Mouse (Mus musculus) left cerebral cortex, postnatal 10 days (tissue): Measurements from ENCODE around the gene Dnajb8. TPM values are rescaled to one million over a fixed set of nuclear protein-coding genes. Genes with fewer than 3 reads are reported as not detected.

ENCODE experiments used
- DNase-seq, 2 experiments: peaks; one replicate each; pipeline ENCODE4 v3.0.0; 2021 to 2022; ENCODE audit warnings: low spot score in 2 of 2, mixed read lengths in 1 of 2; ENCODE audit errors: extremely low spot score in 1 of 2
- intact Hi-C: fragments of 180-260 bp; cut with DNase I; formaldehyde crosslinking; loops from one replicate; pipeline ENCODE4 v1.15.1; 2025
- total RNA-seq, 2 experiments: library from RNA; stranded (reverse); gene quantifications; 2 replicates each; pipeline ENCODE4 v1.2.3; 2021

Gene Dnajb8
- total RNA-seq = not detected

DNA sequence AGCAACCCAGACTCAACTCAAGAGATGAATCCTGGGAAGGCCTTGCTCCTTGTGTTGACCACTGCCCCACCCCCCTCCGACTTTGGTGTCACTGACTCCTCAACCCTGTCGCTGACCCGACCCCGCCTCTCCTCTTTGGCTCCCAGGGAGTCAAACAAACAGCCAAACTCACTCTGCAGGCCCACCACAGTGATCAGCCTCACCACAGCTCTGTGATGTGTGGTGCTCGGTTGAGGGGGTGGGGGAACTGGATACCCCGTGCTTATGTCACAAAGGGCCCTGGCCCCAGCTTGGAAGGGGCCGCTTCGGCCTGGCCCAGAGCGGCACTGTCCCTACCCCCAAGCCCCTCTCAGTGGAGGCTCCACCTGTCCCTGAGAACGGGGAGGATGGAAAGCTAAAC lies at the start of gene Dnajb8:
TSS of gene Dnajb8 (plus strand) at position 301 of the 400 bp plus-strand sequence.
- intact Hi-C loops = no loop called here
- DNase-seq = no peak

GRCm38 (mm10) chr6:88174191-88174590 lies 47.9 kb upstream of the Dnajb8 start:
- intact Hi-C loops = no loop called here
- DNase-seq = no peak

DNA sequence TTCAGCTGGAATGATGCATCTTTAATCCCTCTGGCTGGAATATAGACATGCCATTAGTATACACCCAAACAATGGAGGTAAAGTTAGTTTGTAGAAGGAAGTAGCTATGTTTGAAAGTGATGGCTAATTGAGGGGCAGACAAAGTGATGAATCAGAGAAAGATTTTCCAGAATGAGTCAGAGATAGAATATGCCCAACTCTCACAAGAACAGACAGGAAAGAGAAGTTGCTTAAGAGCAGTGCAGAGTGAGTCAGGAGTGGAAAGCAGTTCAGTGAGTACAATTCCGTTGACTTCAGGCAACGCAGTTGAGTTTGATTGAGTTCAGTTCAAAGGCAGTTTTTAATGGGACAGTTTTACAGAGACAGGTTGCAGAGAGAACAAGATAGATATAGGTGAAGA lies 47.4 kb upstream of the Dnajb8 start:
- intact Hi-C loops = no loop called here

GRCm38 (mm10) chr6:88184671-88185070 lies 37.4 kb upstream of the Dnajb8 start:
- intact Hi-C loops = loop anchor here (5.0 kb wide), 3 partner anchors 47 to 303 kb away; no protein-coding TSS in a partner anchor
- no peak for DNase-seq

More for the DNA sequence above, 47.4 kb upstream of the Dnajb8 start:
- DNase-seq = no peak

DNA sequence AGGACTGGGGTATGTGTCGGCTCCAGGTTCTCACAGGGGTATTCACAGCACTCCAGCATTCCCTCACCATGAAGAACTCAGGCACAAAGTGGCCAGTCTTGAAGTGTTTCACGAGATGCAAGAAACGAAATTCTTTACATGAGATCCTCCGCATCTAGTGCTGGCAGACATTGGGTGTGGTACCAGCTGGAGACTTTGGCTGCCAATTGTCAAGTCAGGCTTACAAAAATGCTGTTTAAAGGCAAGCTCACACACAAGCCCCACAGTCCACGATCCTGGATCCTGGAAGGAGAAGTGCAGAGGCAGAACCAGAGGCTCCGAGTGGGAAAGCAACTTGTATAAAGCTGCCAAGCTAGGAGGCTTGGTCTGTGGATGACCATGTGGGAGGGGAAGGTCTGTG lies 33.9 kb upstream of the Dnajb8 start:
- DNase-seq = peak in 1 of 2 experiments; percentile 49
- intact Hi-C loops = loop anchor here (5.0 kb wide), 3 partner anchors 51 to 299 kb away; no protein-coding TSS in a partner anchor

DNA sequence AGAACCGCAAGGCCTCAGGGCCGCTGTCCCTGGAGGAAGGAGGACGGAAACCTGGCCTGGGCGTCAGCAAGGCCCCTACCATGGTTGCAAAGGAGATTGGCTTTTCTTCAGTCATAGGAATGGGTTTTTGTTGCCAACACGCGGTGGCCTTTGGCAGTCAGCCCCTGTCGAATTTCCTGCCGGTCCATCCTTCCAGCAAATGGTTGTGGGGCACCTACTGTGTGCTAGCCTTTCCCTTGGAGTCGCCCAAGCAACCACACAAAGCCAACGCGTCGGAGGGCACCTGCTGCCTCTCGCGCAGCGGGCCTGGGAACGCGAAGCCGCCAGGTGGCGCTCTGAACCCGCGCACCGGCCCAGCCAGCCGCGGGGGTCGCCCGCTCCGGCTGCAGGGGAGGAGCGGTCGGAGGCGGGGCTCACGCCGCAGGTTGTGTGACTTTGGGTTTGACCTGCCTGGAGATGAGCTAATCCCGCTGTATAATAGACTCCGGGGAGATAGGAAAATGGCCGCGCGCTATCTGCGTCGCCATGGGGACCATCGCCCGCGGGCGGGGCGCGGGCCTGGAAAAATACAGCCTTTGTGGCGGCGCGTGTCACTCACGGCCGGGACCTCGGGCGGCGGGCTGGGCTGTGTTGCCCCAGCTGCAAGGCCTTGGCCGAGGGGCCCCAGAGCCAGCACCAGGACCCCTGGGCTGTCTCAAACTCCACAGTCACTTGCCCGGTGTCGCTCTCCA lies 32.6 kb upstream of the Dnajb8 start:
- intact Hi-C loops = loop anchor here (5.0 to 10.0 kb wide), 4 partner anchors 52 to 298 kb away; no protein-coding TSS in a partner anchor
- DNase-seq = peak; percentile 34 to 77

DNA sequence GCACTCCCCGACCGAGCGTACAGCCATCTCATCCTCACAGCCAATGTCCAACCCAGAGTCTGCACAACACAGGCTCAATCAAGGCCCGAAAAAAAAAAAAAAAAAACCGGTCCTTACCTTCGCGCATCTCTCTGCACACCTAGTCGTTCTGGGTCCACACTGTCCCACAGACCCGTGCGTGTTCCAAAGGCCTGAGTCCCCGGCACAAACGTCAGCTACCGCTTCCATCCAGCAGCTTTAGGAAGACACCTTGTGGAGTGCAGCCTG lies 32.1 kb upstream of the Dnajb8 start:
- intact Hi-C loops = loop anchor here (10.0 kb wide), 1 partner anchor 245 kb away; no protein-coding TSS in a partner anchor
- no peak for DNase-seq

- intact Hi-C loops = loop anchor here (10.0 kb wide), 1 partner anchor 244 kb away; no protein-coding TSS in a partner anchor
- no peak for DNase-seq
Observed at GRCm38 (mm10) chr6:88190310-88191023, 31.6 kb upstream of the Dnajb8 start.

DNA sequence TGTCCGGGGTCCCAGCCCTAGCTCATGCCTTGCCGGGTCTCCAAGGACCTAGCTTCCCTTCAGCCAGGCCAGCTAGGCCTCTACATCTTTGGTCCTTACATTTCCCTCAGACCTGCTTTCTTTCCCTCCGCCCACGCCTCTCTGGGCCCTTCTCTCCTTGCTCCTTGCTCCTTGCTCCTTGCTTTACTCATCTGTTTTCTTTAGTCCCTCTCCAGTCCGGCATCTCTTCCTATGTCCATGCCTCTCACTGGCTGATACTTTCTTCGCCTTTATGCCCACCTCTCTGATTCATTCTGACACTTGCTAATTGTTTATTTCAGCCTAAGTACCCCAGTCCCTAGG lies 31.1 kb upstream of the Dnajb8 start:
- DNase-seq = no peak
- intact Hi-C loops = loop anchor here (10.0 kb wide), 1 partner anchor 244 kb away; no protein-coding TSS in a partner anchor

DNA sequence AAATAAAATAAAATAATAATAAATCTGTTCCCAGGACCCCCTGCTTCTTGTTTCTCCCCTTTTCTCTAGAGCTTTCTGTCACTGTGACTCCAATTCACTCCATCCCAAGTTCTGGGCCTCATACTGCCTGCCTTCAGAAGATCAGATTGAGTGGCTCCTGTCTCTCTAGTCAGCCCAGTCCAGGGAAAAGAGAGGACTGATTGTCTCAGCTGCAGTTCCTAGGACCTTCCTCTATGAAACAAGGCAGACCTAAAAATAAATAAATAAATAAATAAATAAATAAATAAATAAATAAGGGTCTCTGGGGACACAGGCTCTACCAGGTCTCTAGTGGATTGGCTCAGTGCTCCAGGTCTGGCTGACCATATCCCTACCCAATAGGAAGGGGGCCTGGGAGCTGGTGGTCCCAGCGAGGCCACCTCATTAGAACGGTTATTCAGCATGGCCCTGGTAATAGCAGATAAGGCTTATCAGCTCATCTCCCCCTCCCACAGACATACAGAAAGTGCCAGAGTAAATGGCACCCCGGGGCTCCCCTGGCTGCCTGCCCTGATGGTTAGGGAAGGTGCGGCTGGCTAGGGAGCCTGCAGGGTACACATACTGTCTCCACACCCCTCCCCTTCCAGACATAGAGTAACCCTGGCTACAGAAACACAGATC lies 30.5 kb upstream of the Dnajb8 start:
- intact Hi-C loops = loop anchor here (10.0 kb wide), 1 partner anchor 243 kb away; no protein-coding TSS in a partner anchor
- DNase-seq = no peak

DNA sequence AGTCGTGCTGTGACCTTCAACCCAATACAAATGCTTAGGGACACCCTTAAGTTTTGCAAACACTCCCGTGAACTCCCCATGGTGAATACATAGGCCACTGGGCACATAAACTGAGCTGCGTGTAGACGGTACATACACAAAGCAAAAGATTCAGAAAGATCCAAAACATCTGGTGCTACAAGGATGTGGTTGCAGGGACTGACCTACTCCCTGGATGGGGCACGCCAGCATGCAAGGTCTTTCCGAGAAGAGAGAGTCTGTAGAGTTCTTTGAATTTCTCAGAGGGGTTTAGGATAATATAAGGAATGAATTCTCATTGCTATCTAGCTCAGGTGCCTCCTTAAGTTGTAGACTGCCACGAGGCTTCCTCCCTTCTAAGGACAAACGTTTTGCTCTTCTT lies 29.3 kb upstream of the Dnajb8 start:
- DNase-seq = no peak
- intact Hi-C loops = loop anchor here (10.0 kb wide), 1 partner anchor 242 kb away; no protein-coding TSS in a partner anchor

DNA sequence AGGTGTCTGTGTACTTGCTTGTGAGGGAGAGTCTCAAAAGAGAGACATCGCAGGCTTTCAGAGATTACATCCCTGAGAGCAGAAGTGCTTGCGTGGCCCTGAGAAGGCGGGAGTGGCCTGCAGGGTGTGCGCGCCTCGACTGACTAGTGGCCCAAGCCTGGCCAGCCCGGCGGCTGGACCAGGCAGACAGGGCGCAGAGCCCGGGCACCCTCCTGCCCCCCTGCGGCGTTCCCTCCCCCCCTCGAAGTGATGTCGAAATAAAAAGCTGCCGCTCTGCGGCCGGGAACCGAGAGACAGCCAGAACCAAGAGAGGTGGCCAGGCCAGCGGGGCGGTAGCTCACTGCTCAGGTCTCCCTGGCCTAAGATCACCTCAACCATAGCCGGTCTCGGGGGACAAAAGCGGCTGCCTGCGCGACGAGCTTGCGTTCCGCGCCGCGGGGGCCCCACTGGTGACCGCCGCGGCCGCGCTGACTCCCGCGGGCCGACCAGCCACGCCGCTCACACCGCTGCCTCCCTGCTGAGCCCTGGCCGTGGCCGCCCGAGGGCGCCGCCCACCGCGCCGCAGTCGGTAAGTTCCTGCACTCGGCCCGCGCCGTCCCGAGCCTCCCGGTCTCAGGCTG lies 28.5 kb upstream of the Dnajb8 start, which contains the start of gene Gata2:
TSS of gene Gata2 (plus strand) at position 459 of the 620 bp plus-strand sequence.
- peak in 1 of 2 experiments; percentile 49 for DNase-seq
- intact Hi-C loops = loop anchor here (10.0 kb wide), 1 partner anchor 241 kb away; no protein-coding TSS in a partner anchor

- intact Hi-C loops = loop anchor here (10.0 kb wide), 1 partner anchor 240 kb away; no protein-coding TSS in a partner anchor
- no peak for DNase-seq
Observed at GRCm38 (mm10) chr6:88194053-88194977, 27.8 kb upstream of the Dnajb8 start.

DNA sequence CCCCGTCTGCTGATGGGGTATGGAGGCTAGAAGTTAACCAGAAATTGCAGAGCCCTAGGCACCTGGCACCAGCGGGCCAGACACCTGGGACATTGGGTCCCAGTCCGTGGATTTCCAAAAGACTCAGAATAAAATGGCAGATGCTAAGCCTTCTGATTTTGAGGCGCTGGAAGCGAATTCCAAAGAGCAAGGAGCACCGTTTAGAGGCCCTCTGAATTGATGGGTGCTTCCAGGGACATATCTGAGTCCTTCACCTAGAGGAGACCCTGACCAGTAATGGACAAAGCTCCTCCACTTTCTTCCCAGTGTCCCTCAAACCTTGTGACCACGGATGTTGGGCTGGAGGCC lies 27.1 kb upstream of the Dnajb8 start:
- intact Hi-C loops = loop anchor here (10.0 kb wide), 1 partner anchor 240 kb away; no protein-coding TSS in a partner anchor
- DNase-seq = no peak

DNA sequence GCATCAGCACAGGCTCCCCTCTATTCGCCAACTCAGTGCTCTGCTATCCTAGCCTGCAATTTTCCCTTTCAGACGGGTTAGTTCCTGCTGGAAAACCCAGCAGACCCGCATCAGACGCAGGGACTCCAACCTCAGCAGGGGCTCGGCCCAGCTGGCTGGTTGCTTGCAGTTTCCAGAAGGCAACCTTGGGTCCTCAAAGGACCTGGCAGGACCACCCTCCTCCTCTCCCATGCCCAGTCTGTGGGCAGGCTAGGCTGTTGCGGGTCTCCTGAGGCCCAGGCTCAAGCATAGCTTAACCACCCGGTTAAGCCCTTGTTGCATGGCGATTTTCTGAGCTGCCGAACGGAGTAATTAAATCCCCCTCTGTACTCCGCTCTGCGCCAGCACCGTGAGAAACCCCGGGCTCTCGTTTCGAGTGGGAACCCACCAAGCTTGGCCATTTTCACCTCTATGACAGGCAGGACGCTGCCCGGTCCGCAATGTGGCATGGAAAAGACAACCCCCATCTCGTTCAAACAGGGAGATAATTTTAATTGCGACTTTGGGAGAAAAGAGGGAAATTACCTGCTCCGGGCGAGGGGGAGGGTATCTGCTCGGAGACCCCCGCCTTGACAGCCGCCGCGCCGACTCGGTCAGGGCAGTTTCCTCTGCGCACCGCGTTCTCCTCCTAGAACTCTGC lies 25.9 kb upstream of the Dnajb8 start:
- intact Hi-C loops = loop anchor here (10.0 kb wide), 1 partner anchor 239 kb away; no protein-coding TSS in a partner anchor
- no peak for DNase-seq

GRCm38 (mm10) chr6:88196733-88197312 lies 25.2 kb upstream of the Dnajb8 start:
- no peak for DNase-seq
- intact Hi-C loops = loop anchor here (10.0 kb wide), 1 partner anchor 238 kb away; no protein-coding TSS in a partner anchor
